Mouse (Mus musculus) hindbrain, postnatal 0 days (tissue): ENCODE measurements around the gene Spint5. TPM values are rescaled to one million over a fixed set of nuclear protein-coding genes. Genes with fewer than 3 reads are reported as not detected.

ENCODE experiments used
- ATAC-seq: fragments of 200-750 bp; cut with Nextera tagmentation; 2 replicates; pipeline ENCODE4 v1.8.0; 2017; ENCODE audit warnings: mild to moderate bottlenecking, moderate TSS enrichment, moderate library complexity
- DNase-seq: peaks from one replicate; pipeline ENCODE4 v3.0.0-alpha.2; 2015; ENCODE audit warnings: low spot score
- H3K27ac ChIP-seq: fragments of 300-500 bp; sonication (generic); 2 replicates; pipeline ENCODE4 v1.5.1; 2014; ENCODE audit warnings: mild to moderate bottlenecking
- H3K27me3 ChIP-seq: fragments of 300-500 bp; sonication (generic); 2 replicates; pipeline ENCODE4 v1.6.1; 2014; ENCODE audit warnings: low read length, mixed read lengths; ENCODE audit not compliant: insufficient read depth
- H3K36me3 ChIP-seq: fragments of 300-500 bp; sonication (generic); 2 replicates; pipeline ENCODE4 v1.6.1; 2014; ENCODE audit warnings: low read length, mixed read lengths; ENCODE audit not compliant: insufficient read depth
- H3K4me1 ChIP-seq: fragments of 300-500 bp; sonication (generic); 2 replicates; pipeline ENCODE4 v1.6.1; 2014; ENCODE audit warnings: antibody characterized with exemption, low read length, mixed read lengths; ENCODE audit not compliant: insufficient read depth
- H3K4me2 ChIP-seq: fragments of 300-500 bp; sonication (generic); 2 replicates; pipeline ENCODE4 v1.6.1; 2014; ENCODE audit warnings: low read depth, mild to moderate bottlenecking, low read length, moderate library complexity, mixed read lengths
- H3K4me3 ChIP-seq: fragments of 300-500 bp; sonication (generic); 2 replicates; pipeline ENCODE4 v1.5.1; 2014; ENCODE audit warnings: low read length
- H3K9ac ChIP-seq: fragments of 300-500 bp; sonication (generic); replicated peaks from 2 replicates; pipeline ENCODE4 v1.6.1; 2014; ENCODE audit warnings: mild to moderate bottlenecking, low read length, moderate library complexity, mixed read lengths
- H3K9me3 ChIP-seq: fragments of 300-500 bp; sonication (generic); 2 replicates; pipeline ENCODE4 v1.6.1; 2016; ENCODE audit warnings: low read length, mixed read lengths
- CTCF ChIP-seq: IDR thresholded peaks from 2 replicates; pipeline ENCODE4 v1.5.1; 2016; ENCODE audit warnings: antibody characterized with exemption, control low read depth, low read depth
- WGBS: fragments of 180-500 bp; shearing (Covaris S2); extraction: QIAGEN DNeasy Blood & Tissue Kit; methylation state at CpG from one replicate; pipeline ENCODE4 v1.1.7; 2014; 5-methylcytosine and 5-hydroxymethylcytosine counted together
- polyA plus RNA-seq: library from polyadenylated mRNA; unstranded; fragments of >200 nt; fragmentation: Nextera tagmentation; extraction: Ambion mirVana; gene quantifications from 2 replicates; pipeline ENCODE4 v1.2.1, GENCODE M21; 2015
- total RNA-seq: library from RNA; depleted of rRNA; stranded (reverse); fragments of >200 nt; gene quantifications from 2 replicates; pipeline ENCODE4 v1.2.3, GENCODE M21; 2014

Spint5 gene
- total and polyA plus RNA-seq, 2 experiments from 2014 or later = not detected

GRCm38 (mm10) chr2:164678848-164679625 is 36.1 kb upstream of the Spint5 start:
- peak; percentile 87 for TF ChIP-seq CTCF
- Histone ChIP-seq H3K27me3 (no peaks in the 10 kb centered on the region), H3K27ac (no peak overlapping the region), H3K9ac (no peak overlapping the region), H3K4me3 (peak overlapping the region; percentile 24), H3K9me3 (no peaks in the 10 kb centered on the region), H3K36me3 (no peaks in the 10 kb centered on the region), H3K4me2 (peak overlapping the region; percentile 49), H3K4me1 (no peaks in the 10 kb centered on the region; the same call in 1 of the 2 replicates)
- WGBS = 23% methylated on average over 19 of the region's 19 CpGs
- ATAC-seq (peak; percentile 91), DNase-seq (peak; percentile 90)

GRCm38 (mm10) chr2:164679906-164680305 is 35.2 kb upstream of the Spint5 start:
- no peak for TF ChIP-seq CTCF
- ATAC-seq = no peak
- Histone ChIP-seq H3K27ac (no peak overlapping the region), H3K4me1 (no peaks in the 10 kb centered on the region; the same call in 1 of the 2 replicates), H3K4me2 (no peak overlapping the region), H3K36me3 (no peaks in the 10 kb centered on the region), H3K27me3 (no peaks in the 10 kb centered on the region), H3K4me3 (no peak overlapping the region), H3K9ac (no peak overlapping the region), H3K9me3 (no peaks in the 10 kb centered on the region)
- 63% methylated on average over 3 of the region's 3 CpGs for WGBS
- DNase-seq = no peak

- no peak within 1 kb of the TSS for H3K4me3 ChIP-seq
- no peak within 1 kb of the TSS for H3K9ac ChIP-seq
- no peaks in the 10 kb centered on the region for H3K36me3 ChIP-seq
- ATAC-seq = no peak
- no peak within 1 kb of the TSS for H3K4me2 ChIP-seq
- DNase-seq = no peak
- H3K9me3 ChIP-seq = no peaks in the 10 kb centered on the region
- no peaks in the 10 kb centered on the region for H3K27me3 ChIP-seq
- no peak for TF ChIP-seq CTCF
- H3K4me1 ChIP-seq = no peaks in the 10 kb centered on the region
- no peak within 1 kb of the TSS for H3K27ac ChIP-seq
- WGBS = 60% methylated on average over 3 of the region's 3 CpGs
Measured at GRCm38 (mm10) chr2:164684807-164685206, 30.3 kb upstream of the Spint5 start, which contains the start of gene Wfdc13. TSS of gene Wfdc13 (plus strand) at chr2:164685107.

- Histone ChIP-seq H3K9ac (no peak within 1 kb of the TSS), H3K9me3 (no peaks in the 10 kb centered on the region), H3K4me3 (no peak within 1 kb of the TSS), H3K36me3 (no peaks in the 10 kb centered on the region), H3K27me3 (no peaks in the 10 kb centered on the region), H3K4me1 (no peaks in the 10 kb centered on the region), H3K27ac (no peak within 1 kb of the TSS), H3K4me2 (no peak within 1 kb of the TSS)
- TF ChIP-seq CTCF = no peak
- 68% methylated on average over 4 of the region's 4 CpGs for WGBS
- DNase-seq = no peak
- ATAC-seq = no peak
Measured at GRCm38 (mm10) chr2:164698201-164698600, 16.9 kb upstream of the Spint5 start, which contains the start of gene Spint4. TSS of gene Spint4 (plus strand) at chr2:164698501.

- Histone ChIP-seq H3K9me3 (no peaks in the 10 kb centered on the region), H3K27me3 (no peaks in the 10 kb centered on the region)
Measured at GRCm38 (mm10) chr2:164700959-164701358, 14.1 kb upstream of the Spint5 start.

GRCm38 (mm10) chr2:164701761-164702160 is 13.3 kb upstream of the Spint5 start:
- H3K4me3 ChIP-seq = no peak overlapping the region
- no peaks in the 10 kb centered on the region for H3K27me3 ChIP-seq
- no peak overlapping the region for H3K4me2 ChIP-seq
- no peak overlapping the region for H3K27ac ChIP-seq
- DNase-seq (no peak), ATAC-seq (no peak)
- H3K36me3 ChIP-seq = no peaks in the 10 kb centered on the region
- 90% methylated on average over 5 of the region's 5 CpGs for WGBS
- TF ChIP-seq CTCF = no peak
- no peaks in the 10 kb centered on the region for H3K9me3 ChIP-seq
- no peaks in the 10 kb centered on the region for H3K4me1 ChIP-seq
- H3K9ac ChIP-seq = no peak overlapping the region

More at GRCm38 (mm10) chr2:164700959-164701358, 14.1 kb upstream of the Spint5 start:
- H3K9ac ChIP-seq = no peak overlapping the region
- DNase-seq = no peak
- no peak overlapping the region for H3K27ac ChIP-seq
- no peak for ATAC-seq
- H3K4me1 ChIP-seq = no peaks in the 10 kb centered on the region
- no peaks in the 10 kb centered on the region for H3K36me3 ChIP-seq
- H3K4me2 ChIP-seq = no peak overlapping the region
- 86% methylated on average over 5 of the region's 5 CpGs for WGBS
- no peak overlapping the region for H3K4me3 ChIP-seq
- no peak for TF ChIP-seq CTCF

GRCm38 (mm10) chr2:164704235-164704634 is 10.9 kb upstream of the Spint5 start:
- H3K4me3 ChIP-seq = no peak overlapping the region
- H3K36me3 ChIP-seq = no peaks in the 10 kb centered on the region
- H3K9ac ChIP-seq = no peak overlapping the region
- H3K27me3 ChIP-seq = no peaks in the 10 kb centered on the region
- no peak for TF ChIP-seq CTCF
- ATAC-seq (no peak), DNase-seq (no peak)
- no peaks in the 10 kb centered on the region for H3K4me1 ChIP-seq
- WGBS = 80% methylated on average over 5 of the region's 5 CpGs
- H3K27ac ChIP-seq = no peak overlapping the region
- H3K9me3 ChIP-seq = no peaks in the 10 kb centered on the region
- no peak overlapping the region for H3K4me2 ChIP-seq
